Mouse (Mus musculus) embryonic fibroblast, embryonic 13.5 days (primary cell): ENCODE results near the gene Ccdc51.

Source experiments
- CTCF ChIP-seq: IDR thresholded peaks from 2 replicates; pipeline ENCODE4 v1.5.1; 2011; ENCODE audit warnings: mild to moderate bottlenecking, control low read depth, low read length, moderate library complexity, borderline replicate concordance; ENCODE audit not compliant: insufficient read depth
- POLR2A ChIP-seq: IDR thresholded peaks from 2 replicates; pipeline ENCODE4 v1.6.1; 2011; ENCODE audit warnings: low read depth, mild to moderate bottlenecking, control low read depth, low read length, moderate library complexity

GRCm38 (mm10) chr9:109053851-109054250, 28.4 kb upstream of the Ccdc51 start:
- TF ChIP-seq POLR2A (no peak), CTCF (no peak)
